Mouse (Mus musculus): ENCODE measurements at regions not wholly inside any gene's neighbourhood (a gene's known extent, or its start where the extent isn't known, plus 50 kb on each side); places are given as distances from the start of the nearest gene placed in this dataset.

- Histone ChIP-seq H3K4me1 (ENCODE audit: control insufficient read depth, insufficient read depth, low read length) (no peaks in the 10 kb centered on the region), H3K4me3 (replicated peaks; ENCODE audit: insufficient read depth, low read depth, low read length) (no peak overlapping the region), H3K27me3 (ENCODE audit: control insufficient read depth, insufficient read depth, low read length) (no peaks in the 10 kb centered on the region), H3K27ac (ENCODE audit: insufficient read depth, low read length) (no peak overlapping the region)
- WGBS = 45% methylated on average over 7 of the region's 7 CpGs
- DNase-seq = no peak
- no peak for TF ChIP-seq CTCF (IDR thresholded peaks at IDR 0.05; ENCODE audit: borderline replicate concordance, insufficient read depth, low read depth, low read length)
- TF ChIP-seq POLR2A (IDR thresholded peaks at IDR 0.05; ENCODE audit: borderline replicate concordance, insufficient read depth, low read length) = no peak
Observed at GRCm38 (mm10) chr5:18135794-18136678, 173.7 kb downstream of the Gnat3 start.

GRCm38 (mm10) chr5:18137450-18138061 lies 175.2 kb downstream of the Gnat3 start:
- Histone ChIP-seq H3K4me3 (replicated peaks; ENCODE audit: insufficient read depth, low read depth, low read length) (no peak overlapping the region), H3K4me1 (ENCODE audit: control insufficient read depth, insufficient read depth, low read length) (no peaks in the 10 kb centered on the region), H3K27ac (ENCODE audit: insufficient read depth, low read length) (no peak overlapping the region), H3K27me3 (ENCODE audit: control insufficient read depth, insufficient read depth, low read length) (no peaks in the 10 kb centered on the region)
- TF ChIP-seq CTCF (IDR thresholded peaks at IDR 0.05; ENCODE audit: borderline replicate concordance, insufficient read depth, low read depth, low read length) (no peak), POLR2A (IDR thresholded peaks at IDR 0.05; ENCODE audit: borderline replicate concordance, insufficient read depth, low read length) (no peak)
- peak in 1 of 2 experiments; percentile 3 for DNase-seq
- WGBS = 58% methylated on average over 4 of the region's 4 CpGs

- DNase-seq = no peak
- 36% methylated on average over 1 of the region's 1 CpGs for WGBS
- H3K4me3 ChIP-seq (replicated peaks; ENCODE audit: insufficient read depth, low read depth, low read length) = no peak overlapping the region
- H3K27ac ChIP-seq (ENCODE audit: insufficient read depth, low read length) = no peak overlapping the region
- TF ChIP-seq CTCF (IDR thresholded peaks at IDR 0.05; ENCODE audit: borderline replicate concordance, insufficient read depth, low read depth, low read length) = no peak
- no peak for TF ChIP-seq POLR2A (IDR thresholded peaks at IDR 0.05; ENCODE audit: borderline replicate concordance, insufficient read depth, low read length)
- H3K27me3 ChIP-seq (ENCODE audit: control insufficient read depth, insufficient read depth, low read length) = no peaks in the 10 kb centered on the region
- H3K4me1 ChIP-seq (ENCODE audit: control insufficient read depth, insufficient read depth, low read length) = no peaks in the 10 kb centered on the region
Observed at GRCm38 (mm10) chr5:18152241-18152640, 189.9 kb downstream of the Gnat3 start.

GRCm38 (mm10) chr5:18153703-18154102 lies 191.4 kb downstream of the Gnat3 start:
- WGBS = 97% methylated on average over 1 of the region's 1 CpGs
- Histone ChIP-seq H3K4me3 (replicated peaks; ENCODE audit: insufficient read depth, low read depth, low read length) (no peak overlapping the region), H3K4me1 (ENCODE audit: control insufficient read depth, insufficient read depth, low read length) (no peaks in the 10 kb centered on the region), H3K27me3 (ENCODE audit: control insufficient read depth, insufficient read depth, low read length) (no peaks in the 10 kb centered on the region), H3K27ac (ENCODE audit: insufficient read depth, low read length) (no peak overlapping the region)
- no peak for DNase-seq
- TF ChIP-seq POLR2A (IDR thresholded peaks at IDR 0.05; ENCODE audit: borderline replicate concordance, insufficient read depth, low read length) = no peak
- TF ChIP-seq CTCF (IDR thresholded peaks at IDR 0.05; ENCODE audit: borderline replicate concordance, insufficient read depth, low read depth, low read length) = no peak

- H3K4me1 ChIP-seq (ENCODE audit: control insufficient read depth, insufficient read depth, low read length) = no peaks in the 10 kb centered on the region
- H3K27ac ChIP-seq (ENCODE audit: insufficient read depth, low read length) = no peak overlapping the region
- no peaks in the 10 kb centered on the region for H3K27me3 ChIP-seq (ENCODE audit: control insufficient read depth, insufficient read depth, low read length)
- H3K4me3 ChIP-seq (replicated peaks; ENCODE audit: insufficient read depth, low read depth, low read length) = no peak overlapping the region
- no peak for TF ChIP-seq CTCF (IDR thresholded peaks at IDR 0.05; ENCODE audit: borderline replicate concordance, insufficient read depth, low read depth, low read length)
- no peak for TF ChIP-seq POLR2A (IDR thresholded peaks at IDR 0.05; ENCODE audit: borderline replicate concordance, insufficient read depth, low read length)
- no peak for DNase-seq
Observed at GRCm38 (mm10) chr5:18163515-18163914, 196.6 kb downstream of the Gnai1 start.

- H3K4me1 ChIP-seq (ENCODE audit: control insufficient read depth, insufficient read depth, low read length) = no peaks in the 10 kb centered on the region
- no peak overlapping the region for H3K4me3 ChIP-seq (replicated peaks; ENCODE audit: insufficient read depth, low read depth, low read length)
- WGBS = 69% methylated on average over 3 of the region's 3 CpGs
- TF ChIP-seq POLR2A (IDR thresholded peaks at IDR 0.05; ENCODE audit: borderline replicate concordance, insufficient read depth, low read length) = no peak
- no peak for TF ChIP-seq CTCF (IDR thresholded peaks at IDR 0.05; ENCODE audit: borderline replicate concordance, insufficient read depth, low read depth, low read length)
- no peak overlapping the region for H3K27ac ChIP-seq (ENCODE audit: insufficient read depth, low read length)
- no peaks in the 10 kb centered on the region for H3K27me3 ChIP-seq (ENCODE audit: control insufficient read depth, insufficient read depth, low read length)
- no peak for DNase-seq
Observed at GRCm38 (mm10) chr5:18177810-18178209, 182.3 kb downstream of the Gnai1 start.

GRCm38 (mm10) chr5:18211395-18212057 lies 148.6 kb downstream of the Gnai1 start:
- TF ChIP-seq POLR2A (IDR thresholded peaks at IDR 0.05; ENCODE audit: borderline replicate concordance, insufficient read depth, low read length) (no peak), CTCF (IDR thresholded peaks at IDR 0.05; ENCODE audit: borderline replicate concordance, insufficient read depth, low read depth, low read length) (no peak)
- H3K4me1 ChIP-seq (ENCODE audit: control insufficient read depth, insufficient read depth, low read length) = no peaks in the 10 kb centered on the region
- no peak overlapping the region for H3K4me3 ChIP-seq (replicated peaks; ENCODE audit: insufficient read depth, low read depth, low read length)
- no peak overlapping the region for H3K27ac ChIP-seq (ENCODE audit: insufficient read depth, low read length)
- 76% methylated on average over 4 of the region's 4 CpGs for WGBS
- no peak for DNase-seq
- H3K27me3 ChIP-seq (ENCODE audit: control insufficient read depth, insufficient read depth, low read length) = no peaks in the 10 kb centered on the region

Data from cerebellum, adult 2 months (tissue).